Mouse (Mus musculus) cortical plate, adult 2 months (tissue): ENCODE measurements around the gene Tmprss15. TPM values are rescaled to one million over a fixed set of nuclear protein-coding genes. Genes with fewer than 3 reads are reported as not detected.

ENCODE experiments used
- H3K27ac ChIP-seq: fragments of 200-500 bp; 2 replicates; pipeline ENCODE4 v1.5.1; 2012; ENCODE audit warnings: low read length, control low read depth, inconsistent platforms; ENCODE audit not compliant: insufficient read depth
- H3K4me1 ChIP-seq: fragments of 200-500 bp; 2 replicates; pipeline ENCODE4 v1.6.1; 2011; ENCODE audit warnings: low read length; ENCODE audit not compliant: control insufficient read depth, insufficient read depth
- H3K4me3 ChIP-seq: fragments of 200-500 bp; 2 replicates; pipeline ENCODE4 v1.5.1; 2011; ENCODE audit warnings: mild to moderate bottlenecking, low read length, control low read depth; ENCODE audit not compliant: insufficient read depth
- CTCF ChIP-seq: fragments of 200-500 bp; IDR thresholded peaks from 2 replicates; pipeline ENCODE4 v1.5.1; 2011; ENCODE audit warnings: mild to moderate bottlenecking, control low read depth, low read length; ENCODE audit not compliant: insufficient read depth; ENCODE audit errors: extremely low read depth
- POLR2A ChIP-seq: fragments of 200-500 bp; IDR thresholded peaks from 2 replicates; pipeline ENCODE4 v1.6.1; 2011; ENCODE audit warnings: mild to moderate bottlenecking, low read length, control low read depth; ENCODE audit not compliant: insufficient read depth; ENCODE audit errors: extremely low read depth
- polyA plus RNA-seq: library from polyadenylated mRNA; depleted of rRNA; stranded (reverse); fragments of >200 nt; gene quantifications from 2 replicates; pipeline ENCODE4 v1.2.3, GENCODE M21; 2012; rRNA removed

Gene Tmprss15
- polyA plus RNA-seq, 1 experiment, result not detected

DNA sequence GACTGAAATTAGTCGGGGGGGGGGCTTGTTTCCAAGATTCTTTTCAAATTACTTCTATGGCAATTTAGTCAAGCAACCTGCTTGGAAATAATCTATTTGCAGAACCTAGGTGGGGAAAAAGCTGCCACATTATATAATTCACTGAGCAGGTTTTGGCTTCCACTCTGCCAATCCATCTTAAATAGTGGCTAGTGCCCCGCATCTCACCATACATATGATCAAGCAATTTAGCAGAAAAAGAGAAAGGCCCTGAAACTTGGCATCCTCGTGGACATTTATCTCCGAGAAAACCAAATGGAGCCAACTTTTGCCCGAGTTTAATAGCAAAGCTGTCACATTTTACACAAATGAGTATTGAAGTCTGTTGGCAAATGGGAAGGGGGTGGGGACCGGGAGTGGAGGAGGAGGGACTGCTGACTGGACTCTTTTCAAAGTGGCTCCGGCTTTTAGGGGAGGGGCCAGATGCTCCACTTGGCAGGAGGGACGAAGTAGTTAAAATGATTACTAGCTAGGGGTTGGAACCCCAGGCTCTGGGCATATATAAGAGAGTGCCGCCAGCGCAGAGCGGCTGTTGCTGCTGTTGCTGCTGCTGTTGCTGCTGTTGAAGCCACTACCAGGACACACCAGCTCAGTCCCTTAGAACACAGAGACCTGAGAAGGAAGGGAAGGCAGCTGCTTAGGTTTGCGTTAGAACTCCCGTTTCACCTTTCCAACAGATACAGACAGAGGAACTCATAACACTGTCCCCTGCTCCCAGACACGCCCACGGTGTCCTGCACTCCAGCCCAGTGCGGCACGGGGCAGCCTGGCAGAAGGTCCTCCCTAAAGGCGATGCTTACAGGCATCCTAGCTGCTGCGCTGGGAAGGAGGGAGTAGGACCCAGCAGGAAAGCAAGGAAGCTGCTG is 160.3 kb downstream of the Tmprss15 start, which contains the start of gene Chodl:
TSS of gene Chodl (plus strand) at position 567 of the 905 bp plus-strand sequence.
- H3K27ac ChIP-seq, result no peak within 1 kb of the TSS
- H3K4me3 ChIP-seq, result peak within 1 kb of the TSS; percentile 18
- TF ChIP-seq CTCF (no peak), POLR2A (no peak)
- H3K4me1 ChIP-seq, result no peaks in the 10 kb centered on the region; the same call in 1 of the 2 replicates

DNA sequence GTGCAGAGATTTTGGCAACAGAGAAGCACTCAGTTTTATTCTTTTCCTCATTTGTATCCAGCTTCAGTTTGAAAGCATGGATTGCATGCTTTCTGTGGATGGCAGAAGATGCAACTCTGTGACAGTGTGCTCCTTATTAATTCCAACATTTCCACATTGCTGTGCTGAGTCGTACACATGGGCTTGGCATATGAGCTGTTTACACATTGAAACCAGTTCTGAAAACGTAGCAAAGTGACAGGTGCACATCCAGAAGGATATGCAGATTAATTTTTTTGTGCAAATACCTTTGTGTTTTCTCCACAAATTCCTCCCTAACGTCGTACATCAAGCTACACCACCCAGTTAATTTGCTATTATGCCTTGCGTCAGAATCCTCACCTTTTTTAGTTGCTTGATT is 168.3 kb downstream of the Tmprss15 start:
- H3K4me1 ChIP-seq, result no peaks in the 10 kb centered on the region
- H3K4me3 ChIP-seq, result no peak overlapping the region
- no peak overlapping the region for H3K27ac ChIP-seq
- no peak for TF ChIP-seq CTCF
- TF ChIP-seq POLR2A, result no peak

Other genes with a start within 250 kb of the Tmprss15 start
- gene Chodl, start 160.1 kb downstream of the Tmprss15 start, polyA plus RNA-seq, result 0.45 and 0.75 TPM in 2 replicates